Mouse (Mus musculus) brain, adult 2 months (tissue): Measurements from ENCODE around the gene Dhrs1.

Experiments used
- DNase-seq: peaks from one replicate; pipeline ENCODE4 v3.0.0; 2011; ENCODE audit warnings: low read depth, low spot score

The Dhrs1 gene

DNA sequence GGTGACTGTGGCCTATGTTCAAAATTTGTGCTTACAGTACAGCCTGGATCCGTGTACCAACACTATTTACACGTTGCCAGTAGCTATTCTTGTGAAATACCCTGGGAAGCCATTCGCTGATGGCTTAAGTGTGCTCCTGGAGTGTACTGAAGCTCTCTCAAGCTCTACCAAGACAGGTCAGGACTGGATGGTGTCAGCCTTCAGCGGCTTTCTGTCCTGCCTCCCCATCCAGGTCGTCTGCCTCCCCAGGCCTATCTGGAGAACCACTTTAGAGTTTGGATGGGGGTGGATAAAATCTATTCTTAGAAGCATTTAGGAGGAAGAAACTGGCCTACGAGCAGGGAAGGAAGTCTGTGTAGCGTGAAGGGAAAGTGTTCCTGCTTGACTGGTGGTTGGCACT lies 17.7 kb upstream of the Dhrs1 start:
- DNase-seq = peak; percentile 18

DNA sequence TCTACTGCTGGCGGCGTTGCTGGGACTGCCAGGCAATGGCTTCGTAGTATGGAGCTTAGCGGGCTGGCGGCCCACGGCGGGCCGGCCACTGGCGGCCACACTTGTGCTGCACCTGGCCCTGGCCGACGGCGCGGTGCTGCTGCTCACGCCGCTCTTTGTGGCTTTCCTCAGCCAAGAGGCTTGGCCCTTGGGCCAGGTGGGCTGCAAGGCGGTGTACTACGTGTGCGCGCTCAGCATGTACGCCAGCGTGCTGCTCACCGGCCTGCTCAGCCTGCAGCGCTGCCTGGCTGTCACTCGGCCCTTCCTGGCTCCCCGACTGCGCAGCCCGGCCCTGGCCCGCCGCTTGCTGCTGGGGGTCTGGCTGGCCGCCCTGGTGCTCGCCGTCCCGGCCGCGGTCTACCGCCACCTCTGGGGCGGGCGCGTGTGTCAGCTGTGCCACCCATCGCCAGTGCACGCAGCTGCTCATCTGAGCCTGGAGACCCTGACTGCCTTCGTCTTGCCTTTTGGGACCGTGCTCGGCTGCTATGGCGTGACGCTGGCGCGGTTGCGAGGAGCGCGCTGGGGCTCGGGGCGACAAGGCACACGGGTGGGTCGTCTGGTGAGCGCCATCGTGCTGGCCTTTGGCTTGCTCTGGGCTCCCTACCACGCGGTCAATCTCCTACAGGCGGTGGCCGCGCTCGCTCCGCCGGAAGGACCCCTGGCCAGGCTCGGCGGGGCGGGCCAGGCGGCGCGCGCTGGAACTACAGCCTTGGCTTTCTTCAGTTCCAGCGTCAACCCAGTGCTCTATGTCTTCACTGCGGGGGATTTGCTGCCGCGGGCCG lies 16.7 kb upstream of the Dhrs1 start:
- peak; percentile 46 for DNase-seq

DNA sequence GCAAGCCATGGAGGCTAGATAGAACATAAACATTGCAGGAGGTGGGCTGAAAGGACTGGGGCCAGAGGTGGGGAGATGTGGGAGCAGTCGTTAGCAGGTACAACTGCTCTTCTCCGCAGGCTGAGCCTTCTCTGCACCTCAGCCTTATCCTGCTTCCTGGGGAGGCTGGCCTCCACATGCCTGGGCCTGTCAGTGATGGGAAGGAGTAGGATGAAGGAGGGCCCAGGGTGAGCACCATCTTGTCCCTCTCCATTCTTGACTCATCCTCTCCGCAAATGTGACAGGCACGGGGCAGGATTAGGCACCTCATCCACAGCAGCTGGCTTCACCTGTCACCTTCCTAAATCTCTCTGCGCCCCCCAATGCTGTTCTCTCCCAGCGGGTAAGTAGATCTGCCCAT lies 15.7 kb upstream of the Dhrs1 start, which contains the start of gene Ltb4r2:
Gene Ltb4r2, plus strand, starts transcription at position 266 of the 400 bp plus-strand sequence.
- no peak for DNase-seq

DNA sequence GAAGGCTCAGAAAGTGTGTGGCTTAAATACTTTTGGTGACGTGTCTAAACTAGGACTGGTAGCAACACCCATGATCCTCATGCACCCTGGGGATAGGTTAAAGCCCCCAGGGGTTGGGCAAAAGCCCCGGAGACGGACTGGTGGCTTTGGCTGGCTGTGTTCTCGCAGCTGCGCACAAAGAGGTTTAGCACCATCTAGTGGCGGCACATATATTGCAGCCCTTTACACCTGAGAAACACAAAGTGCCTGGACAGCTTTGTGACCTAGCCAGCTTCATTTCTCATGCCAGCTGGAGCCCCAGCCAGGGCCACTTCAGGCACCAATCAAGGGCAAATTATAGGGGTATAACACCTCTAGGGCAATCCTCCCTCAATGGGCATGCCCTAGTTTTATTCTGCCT lies 14.7 kb upstream of the Dhrs1 start:
- DNase-seq = peak; percentile 79

DNA sequence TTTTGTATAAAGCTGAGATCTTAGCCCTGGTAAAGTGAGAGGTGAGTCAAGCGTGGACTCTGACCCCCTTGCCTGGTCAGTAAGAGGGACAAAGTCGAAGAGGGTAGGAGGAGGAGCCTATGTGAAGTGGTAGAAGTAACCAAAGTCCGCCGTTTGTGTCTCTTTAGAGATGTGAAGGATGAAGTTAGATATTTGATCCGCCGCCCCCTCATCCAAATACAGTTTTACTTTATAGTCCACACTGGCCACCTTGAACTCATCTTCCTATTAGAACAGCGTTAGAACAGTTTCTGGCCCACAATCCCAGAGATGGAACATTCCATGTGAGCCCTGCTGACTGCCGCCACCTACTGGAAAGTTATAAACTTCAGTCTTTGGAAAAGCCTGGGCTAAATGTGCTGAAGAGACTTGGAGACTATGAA lies 12.9 kb upstream of the Dhrs1 start, which contains the start of gene Cideb:
Gene Cideb, minus strand, starts transcription at position 96 of the 422 bp plus-strand sequence.
- peak; percentile 75 for DNase-seq

DNA sequence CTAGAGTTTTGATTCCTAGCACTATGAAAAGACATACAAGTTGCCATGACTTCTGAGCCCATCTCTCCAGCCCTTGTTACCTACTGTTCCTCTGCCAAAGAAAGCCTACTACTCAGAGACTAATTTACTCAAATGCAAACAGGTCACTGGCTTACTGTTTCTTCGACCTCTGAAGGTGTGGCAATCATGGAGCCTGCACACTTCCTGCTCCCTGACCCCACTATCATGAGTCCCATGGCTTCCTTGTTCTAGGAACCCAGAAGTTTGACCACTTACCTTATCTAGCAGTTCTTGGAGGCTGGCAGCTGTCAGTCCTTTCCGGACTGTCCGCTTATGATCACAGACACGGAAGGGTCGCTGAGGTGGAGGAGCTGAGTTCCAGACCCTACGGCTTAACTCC lies 12.1 kb upstream of the Dhrs1 start:
- DNase-seq = no peak

DNA sequence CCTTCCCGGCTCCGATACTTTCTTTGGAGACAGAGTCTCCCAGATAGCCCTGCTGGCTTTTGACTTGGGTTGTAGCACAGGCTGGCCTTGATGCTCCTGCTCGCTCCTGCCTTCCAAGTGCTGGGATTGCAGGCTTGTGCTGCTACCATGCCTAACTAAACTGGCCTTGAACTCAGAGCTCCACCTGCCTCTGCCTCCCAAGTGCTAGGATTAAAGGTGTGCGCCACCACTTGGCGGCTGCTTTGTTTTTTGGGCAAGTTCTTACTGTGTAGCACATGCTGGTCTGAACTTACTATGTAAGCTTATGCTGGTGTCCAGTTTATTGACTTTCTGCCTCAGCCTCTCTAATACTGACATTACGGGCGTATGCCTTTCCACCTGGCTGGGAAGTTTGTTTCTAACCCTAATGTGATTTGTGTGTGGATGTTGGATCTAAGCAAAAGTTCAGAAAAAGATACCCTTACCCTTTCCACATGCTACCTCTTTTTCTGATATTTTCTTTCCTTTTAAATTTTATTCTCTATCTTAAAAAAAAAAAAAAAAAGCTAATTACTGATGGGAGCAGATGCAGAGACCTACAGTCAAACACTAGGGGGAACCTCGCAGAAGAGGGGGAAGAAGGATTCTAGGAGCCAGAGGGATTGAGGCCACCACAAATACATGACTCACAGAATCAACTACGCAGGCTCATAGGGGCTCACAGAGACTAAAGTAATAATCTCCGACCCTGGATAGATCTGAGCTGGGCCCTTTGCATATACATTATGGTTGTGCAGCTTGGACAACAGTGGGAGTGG lies 1.8 kb upstream of the Dhrs1 start:
- DNase-seq = no peak

DNA sequence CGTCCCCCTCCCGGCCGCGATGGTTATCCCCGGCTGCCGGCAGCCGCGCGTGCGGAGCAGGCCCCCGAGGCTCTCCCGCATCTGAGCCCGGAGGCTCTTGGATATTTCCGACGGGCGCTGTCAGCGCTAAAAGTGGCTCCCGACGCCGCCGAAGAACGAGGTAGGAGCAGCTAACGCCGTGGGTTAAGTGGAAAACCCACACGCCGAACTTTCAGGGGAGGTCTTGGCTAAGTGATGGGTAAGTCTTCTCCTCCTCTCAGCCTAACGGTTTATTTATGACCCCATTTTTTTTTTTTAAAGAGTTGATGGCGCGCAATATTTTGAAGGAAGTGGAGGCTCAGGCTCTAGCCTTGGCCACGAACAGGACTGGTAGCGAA lies 359 bp upstream of the Dhrs1 start:
- DNase-seq = no peak

DNA sequence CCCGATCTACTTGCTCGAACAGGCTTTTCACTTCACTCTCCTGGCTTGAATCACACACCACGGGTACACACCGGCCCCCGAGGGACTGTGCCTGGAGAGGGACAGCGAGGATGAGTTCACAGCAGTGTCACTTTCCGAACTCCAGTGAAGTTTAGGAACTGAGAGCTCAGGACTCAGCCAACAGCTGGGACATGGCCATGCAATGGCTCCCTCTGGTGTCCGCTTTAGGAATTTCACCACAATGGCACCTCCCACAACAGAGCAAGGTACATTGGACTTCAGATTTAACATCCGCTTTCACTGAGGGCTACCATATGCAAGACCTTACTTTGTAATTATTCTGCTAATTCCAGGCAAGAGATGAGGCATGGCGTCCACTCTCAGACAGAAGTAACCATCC lies 1.8 kb downstream of the Dhrs1 start:
- DNase-seq = peak; percentile 89

DNA sequence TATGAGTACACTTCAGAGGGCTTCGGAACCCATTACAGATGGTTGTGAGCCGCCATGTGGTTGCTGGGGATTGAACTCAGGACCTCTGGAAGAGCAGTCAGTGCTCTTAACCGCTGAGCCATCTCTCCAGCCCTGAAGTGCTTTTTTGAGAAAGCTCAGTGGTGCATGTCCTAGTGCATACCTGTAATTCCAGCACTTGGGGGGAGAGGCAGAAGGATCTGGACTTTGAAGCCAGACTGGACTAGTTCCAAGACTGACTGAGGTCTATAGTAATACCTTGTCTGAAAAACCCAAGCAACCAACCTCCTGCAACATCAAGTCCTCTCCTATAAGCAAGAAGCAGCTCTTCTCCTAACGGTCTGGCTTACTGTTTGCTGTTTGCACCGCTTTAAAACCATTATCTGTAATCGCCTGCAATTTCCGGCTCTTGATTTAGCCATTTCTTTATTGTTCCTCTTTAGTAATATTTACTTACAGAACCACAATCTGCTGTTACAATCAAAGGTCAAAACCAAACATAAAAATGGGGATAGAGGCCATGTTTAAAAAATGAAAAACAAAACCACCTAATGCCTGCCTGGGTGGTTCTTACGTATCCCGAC lies 8.3 kb downstream of the Dhrs1 start:
- no peak for DNase-seq

DNA sequence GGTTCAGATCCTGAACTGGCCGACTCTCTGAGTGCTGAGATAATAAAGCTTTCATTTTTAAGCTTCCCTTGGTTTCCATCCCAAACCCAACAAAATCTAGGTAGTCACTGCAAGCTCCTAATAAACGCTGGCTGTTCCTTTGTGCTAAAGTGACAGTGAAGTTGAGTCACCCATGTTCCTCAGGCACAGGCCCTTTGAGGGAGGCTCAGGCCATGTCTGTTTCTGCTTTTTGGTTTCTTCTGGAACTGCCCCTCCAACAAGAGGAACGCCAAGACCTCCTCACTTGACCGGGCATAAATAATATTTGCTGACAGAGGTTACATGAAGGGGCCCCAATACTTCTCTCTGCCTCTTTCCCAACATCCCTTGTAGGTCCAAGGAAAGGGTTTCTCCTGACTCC lies 9.7 kb downstream of the Dhrs1 start:
- DNase-seq = no peak

DNA sequence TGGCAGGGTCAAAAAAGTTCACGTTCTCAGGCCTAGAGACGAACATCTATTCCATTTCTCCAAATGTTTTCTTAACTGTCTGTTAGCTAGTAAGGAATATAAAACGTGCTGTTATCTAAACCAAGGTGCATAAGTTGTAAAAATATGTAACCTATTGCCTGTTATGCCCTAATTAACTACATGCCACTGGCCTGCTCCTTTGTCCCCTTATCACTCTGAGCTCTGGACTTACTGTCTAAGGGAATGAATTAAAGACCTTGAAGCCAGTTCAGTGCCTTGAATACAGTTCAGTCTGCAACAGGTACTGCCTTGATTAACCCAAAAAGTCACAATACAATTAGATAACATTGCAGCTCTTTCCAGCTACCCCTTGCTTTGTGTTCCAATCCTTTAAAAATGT lies 10.2 kb downstream of the Dhrs1 start:
- no peak for DNase-seq

DNA sequence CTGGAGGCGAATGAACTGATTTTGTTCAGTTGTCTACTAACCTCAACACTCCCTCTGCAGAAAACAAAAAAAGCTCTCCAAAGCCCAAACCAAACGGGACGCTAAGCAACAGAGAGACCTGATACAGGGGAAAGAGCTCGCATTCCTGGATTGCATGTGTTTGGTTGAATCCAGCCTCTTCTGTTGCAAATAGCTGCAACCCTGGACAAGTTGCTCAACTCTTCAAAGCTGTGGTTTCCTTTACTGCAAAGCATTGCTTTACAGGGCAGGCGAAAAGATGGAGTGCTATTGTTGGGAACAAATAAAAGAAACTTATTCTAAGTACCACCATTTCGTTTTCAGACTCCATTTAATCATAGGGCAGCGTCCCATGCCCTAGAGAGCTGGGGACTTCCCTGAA lies 10.6 kb downstream of the Dhrs1 start:
- DNase-seq = no peak

DNA sequence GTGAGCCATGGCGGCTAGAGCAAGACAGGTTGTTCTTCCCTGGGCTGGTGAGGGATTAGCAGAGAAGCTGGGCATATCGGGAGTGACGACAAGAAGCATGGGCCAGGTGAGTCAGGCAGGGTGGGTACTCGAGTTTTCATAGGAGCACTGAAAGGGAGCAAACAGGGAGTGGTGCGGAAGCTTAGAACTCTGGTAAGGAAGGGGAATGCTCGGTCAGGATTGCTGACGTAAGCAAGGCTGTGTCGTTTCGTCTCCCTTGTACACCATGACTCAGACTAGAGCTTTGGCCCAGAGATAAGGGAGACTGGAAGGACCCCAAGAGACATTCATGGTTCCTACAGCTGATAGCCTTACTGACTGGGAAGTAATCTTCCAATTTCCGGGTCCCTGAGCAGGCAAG lies 11.6 kb downstream of the Dhrs1 start:
- DNase-seq = no peak

DNA sequence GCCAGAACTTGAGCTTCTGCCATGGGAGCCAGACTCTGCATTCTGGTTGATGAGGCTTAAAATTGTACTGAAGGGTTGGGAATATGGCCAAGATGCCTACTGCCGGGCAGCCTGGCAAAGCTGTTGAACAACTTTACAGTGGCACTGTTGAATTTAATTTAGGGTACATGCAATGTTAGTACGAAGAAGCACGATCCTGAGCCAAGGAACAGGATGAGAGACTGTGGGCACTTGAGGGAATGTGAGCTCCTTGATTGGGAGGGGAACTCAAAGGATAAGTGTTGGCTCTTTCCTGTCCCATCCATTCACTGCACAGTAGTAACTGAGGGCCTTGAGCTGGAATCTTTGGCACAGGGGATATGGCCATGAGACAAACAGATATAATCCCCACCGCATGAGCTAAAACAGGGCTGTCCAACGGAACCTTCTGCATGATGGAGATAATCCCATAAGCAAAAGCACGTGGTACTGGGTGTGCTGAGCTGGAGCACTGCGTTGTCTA lies 14.9 kb downstream of the Dhrs1 start:
- DNase-seq = peak; percentile 71

DNA sequence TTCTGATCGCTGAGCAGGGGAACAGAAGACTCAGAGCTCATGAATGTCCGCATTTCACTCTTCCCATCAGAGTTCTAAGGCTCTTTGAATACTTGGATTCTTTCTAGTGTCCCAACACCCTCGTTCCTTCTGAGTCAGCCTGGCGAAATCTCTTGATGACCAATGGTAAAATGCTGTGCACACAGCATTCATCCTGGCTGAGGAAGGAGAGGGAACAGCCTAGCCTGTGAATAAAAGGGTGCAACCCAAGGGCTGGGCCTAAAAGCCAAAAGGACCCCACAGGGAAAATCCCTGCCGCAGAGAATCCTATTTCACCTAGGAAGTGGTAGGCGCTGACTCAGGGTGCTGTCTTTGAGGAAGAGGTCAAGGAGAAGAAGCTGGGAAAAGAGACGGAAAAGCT lies 15.4 kb downstream of the Dhrs1 start:
- DNase-seq = no peak

DNA sequence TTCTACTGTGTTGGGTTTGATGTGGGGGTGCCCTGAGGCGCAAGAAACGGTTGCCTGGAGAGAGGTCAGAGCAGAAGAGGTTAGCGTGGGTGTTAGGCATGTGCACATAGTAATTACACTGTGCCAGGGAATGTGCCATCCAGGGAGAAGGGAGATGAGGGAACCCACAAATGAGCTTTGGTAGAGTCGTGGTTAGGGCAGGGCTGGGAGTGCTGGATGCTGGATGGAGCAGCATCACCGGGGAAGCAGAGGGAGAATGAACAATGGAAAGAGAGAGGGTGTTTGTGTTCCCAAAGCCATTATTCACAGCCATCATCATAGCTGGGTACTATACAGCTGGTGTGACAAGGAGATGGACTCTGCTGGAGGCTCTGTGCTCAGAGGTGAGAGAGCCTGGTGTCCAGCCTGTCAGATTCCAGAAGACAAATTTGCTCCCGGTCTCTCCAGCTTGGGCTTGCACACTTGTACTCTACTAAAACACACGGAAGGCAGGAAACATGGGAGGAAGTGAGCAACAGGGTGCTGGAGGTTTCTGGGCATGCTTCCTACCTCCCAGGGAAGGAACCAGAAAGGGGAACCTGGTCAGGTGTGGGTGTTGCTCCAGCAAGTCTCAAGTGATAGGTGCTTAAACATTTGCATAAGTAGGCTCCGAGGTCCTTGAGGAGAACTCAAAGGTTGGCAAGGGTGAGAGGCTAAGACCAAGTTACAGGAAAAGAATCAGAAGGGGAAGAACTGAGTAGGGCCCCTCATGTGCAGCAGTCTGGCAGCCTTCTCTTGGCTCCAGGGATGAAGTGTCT lies 17.4 kb downstream of the Dhrs1 start:
- no peak for DNase-seq

DNA sequence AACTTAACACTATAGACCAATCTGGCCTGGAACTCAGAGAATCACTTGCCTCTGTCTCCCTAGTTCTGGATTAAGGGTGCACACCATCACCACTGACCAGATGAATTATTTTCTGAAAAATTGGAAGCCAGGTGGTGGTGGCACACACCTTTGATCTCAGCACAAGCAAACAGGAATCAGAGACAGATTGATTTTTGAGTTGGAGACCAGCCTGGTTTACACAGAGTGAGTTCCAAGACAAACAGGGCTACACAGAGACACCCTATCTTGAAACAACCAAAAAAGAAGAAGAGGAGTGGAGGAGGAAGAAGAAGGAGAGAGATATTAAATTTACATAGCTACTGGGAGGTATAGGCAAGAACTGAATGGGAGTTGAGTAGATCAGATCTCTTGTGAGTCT lies 19.2 kb downstream of the Dhrs1 start:
- DNase-seq = no peak

DNA sequence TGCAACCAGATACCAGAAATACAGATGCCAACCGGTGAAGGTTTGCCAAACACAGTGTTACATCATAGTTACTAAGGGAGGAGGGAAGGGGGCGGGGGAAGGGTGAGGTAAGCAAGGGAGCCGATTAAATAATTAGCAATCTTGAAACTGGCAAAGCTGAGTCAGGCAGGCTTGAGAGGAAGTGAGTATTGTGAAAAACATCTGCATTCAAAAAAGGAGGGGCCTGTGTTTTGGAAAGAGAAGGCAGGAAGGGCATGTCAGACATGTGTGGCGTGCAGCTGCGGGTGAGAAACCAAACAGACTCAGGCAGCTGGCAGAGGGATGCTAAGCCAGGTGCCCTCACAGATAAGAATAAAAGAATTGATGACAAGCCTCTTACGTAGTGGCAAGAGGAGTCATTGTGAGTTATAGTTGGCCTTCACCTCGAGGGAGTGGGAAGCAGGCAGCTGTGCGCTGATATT lies 21.0 kb downstream of the Dhrs1 start:
- DNase-seq = no peak

DNA sequence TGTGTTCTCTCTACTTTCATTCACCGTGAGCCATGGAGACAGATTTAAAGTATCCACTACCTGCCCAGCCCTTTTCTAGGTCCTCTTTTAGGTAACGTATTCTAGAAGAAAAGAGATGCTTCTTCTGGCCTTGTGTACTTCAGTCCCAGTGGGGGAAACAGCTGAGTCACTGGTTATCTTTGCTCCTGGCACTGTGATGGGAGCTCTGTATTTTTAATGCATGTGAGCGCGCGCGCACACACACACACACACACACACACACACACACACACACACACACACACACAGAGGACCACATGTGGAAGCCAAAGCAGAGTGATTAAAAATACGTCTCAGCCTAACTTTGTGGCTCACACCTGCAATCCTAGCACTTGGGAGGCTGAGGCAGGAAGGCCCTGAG lies 22.1 kb downstream of the Dhrs1 start:
- DNase-seq = no peak

DNA sequence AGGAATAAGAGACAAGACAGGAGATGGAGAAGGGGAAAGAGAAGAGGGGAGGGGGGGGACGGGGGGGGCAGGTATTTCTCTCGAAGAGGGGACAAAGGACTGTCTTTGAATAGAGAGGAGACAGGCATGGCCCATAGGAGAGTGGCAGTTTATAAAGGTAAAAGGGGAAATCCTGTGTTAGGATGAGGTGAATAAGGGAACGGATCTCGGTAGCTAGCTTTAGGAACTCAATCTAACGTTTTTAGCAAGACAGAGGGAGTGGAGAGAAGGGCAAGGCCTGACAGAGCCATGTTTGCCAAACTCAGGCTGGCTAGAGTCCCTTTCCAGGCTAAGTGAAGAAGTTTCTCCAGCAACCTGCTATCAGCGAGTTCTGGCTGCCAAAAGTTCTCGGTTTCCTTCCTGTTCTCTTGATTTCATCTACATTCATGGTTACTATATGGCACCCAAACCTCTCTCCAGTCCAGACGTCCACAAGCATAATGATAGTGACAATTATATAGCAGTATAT lies 23.0 kb downstream of the Dhrs1 start:
- no peak for DNase-seq
